Mouse (Mus musculus) hindbrain, embryonic 11.5 days (tissue): ENCODE results near the gene Usp47. TPM values are rescaled to one million over a fixed set of nuclear protein-coding genes. Genes with fewer than 3 reads are reported as not detected.

Experiments
- ATAC-seq: fragments of 200-750 bp; cut with Nextera tagmentation; 2 replicates; pipeline ENCODE4 v1.8.0; 2017; ENCODE audit warnings: mild to moderate bottlenecking, moderate TSS enrichment, moderate library complexity; ENCODE audit not compliant: low FRiP score
- DNase-seq: peaks from one replicate; pipeline ENCODE4 v3.0.0-alpha.2; 2015; ENCODE audit warnings: low spot score
- H3K27ac ChIP-seq: fragments of 300-500 bp; sonication (generic); 2 replicates; pipeline ENCODE4 v1.5.1; 2014; ENCODE audit warnings: mild to moderate bottlenecking, low read depth, low read length
- H3K27me3 ChIP-seq: fragments of 300-500 bp; sonication (generic); 2 replicates; pipeline ENCODE4 v1.6.1; 2014; ENCODE audit warnings: mild to moderate bottlenecking, low read length, moderate library complexity, mixed read lengths; ENCODE audit not compliant: control insufficient read depth, insufficient read depth
- H3K36me3 ChIP-seq: fragments of 300-500 bp; sonication (generic); 2 replicates; pipeline ENCODE4 v1.6.1; 2014; ENCODE audit warnings: mild to moderate bottlenecking, low read length, moderate library complexity, mixed read lengths; ENCODE audit not compliant: control insufficient read depth, insufficient read depth
- H3K4me1 ChIP-seq: fragments of 300-500 bp; sonication (generic); replicated peaks from 2 replicates; pipeline ENCODE4 v1.6.1; 2014; ENCODE audit warnings: low read length, mixed read lengths; ENCODE audit not compliant: control insufficient read depth, insufficient read depth
- H3K4me2 ChIP-seq: fragments of 300-500 bp; sonication (generic); replicated peaks from 2 replicates; pipeline ENCODE4 v1.6.1; 2014; ENCODE audit warnings: mild to moderate bottlenecking, low read depth, low read length
- H3K4me3 ChIP-seq: fragments of 300-500 bp; sonication (generic); 2 replicates; pipeline ENCODE4 v1.5.1; 2014; ENCODE audit warnings: low read depth, low read length
- H3K9ac ChIP-seq: fragments of 300-500 bp; sonication (generic); 2 replicates; pipeline ENCODE4 v1.6.1; 2014; ENCODE audit warnings: low read depth, low read length
- H3K9me3 ChIP-seq: fragments of 300-500 bp; sonication (generic); 2 replicates; pipeline ENCODE4 v1.6.1; 2016; ENCODE audit warnings: low read length; ENCODE audit not compliant: control insufficient read depth
- WGBS: fragments of 180-500 bp; shearing (Covaris S2); extraction: QIAGEN DNeasy Blood & Tissue Kit; methylation state at CpG from one replicate; pipeline ENCODE4 v1.1.7; 2014; 5-methylcytosine and 5-hydroxymethylcytosine counted together
- polyA plus RNA-seq: library from polyadenylated mRNA; unstranded; fragments of >200 nt; fragmentation: Nextera tagmentation; extraction: Ambion mirVana; gene quantifications from 2 replicates; pipeline ENCODE4 v1.2.1, GENCODE M21; 2014

The Usp47 gene
- polyA plus RNA-seq, 1 experiment from 2014 or later, result 94.4 TPM

- Histone ChIP-seq H3K4me1 (no peaks in the 10 kb centered on the region), H3K4me2 (no peak overlapping the region), H3K27me3 (no peaks in the 10 kb centered on the region), H3K9me3 (no peaks in the 10 kb centered on the region), H3K4me3 (no peak overlapping the region), H3K9ac (no peak overlapping the region), H3K36me3 (no peaks in the 10 kb centered on the region), H3K27ac (no peak overlapping the region)
- DNase-seq, result no peak
- ATAC-seq, result no peak
- 68% methylated on average over 11 of the region's 11 CpGs for WGBS
Observed at GRCm38 (mm10) chr7:112120861-112121810, 97.8 kb downstream of the Usp47 start.

DNA sequence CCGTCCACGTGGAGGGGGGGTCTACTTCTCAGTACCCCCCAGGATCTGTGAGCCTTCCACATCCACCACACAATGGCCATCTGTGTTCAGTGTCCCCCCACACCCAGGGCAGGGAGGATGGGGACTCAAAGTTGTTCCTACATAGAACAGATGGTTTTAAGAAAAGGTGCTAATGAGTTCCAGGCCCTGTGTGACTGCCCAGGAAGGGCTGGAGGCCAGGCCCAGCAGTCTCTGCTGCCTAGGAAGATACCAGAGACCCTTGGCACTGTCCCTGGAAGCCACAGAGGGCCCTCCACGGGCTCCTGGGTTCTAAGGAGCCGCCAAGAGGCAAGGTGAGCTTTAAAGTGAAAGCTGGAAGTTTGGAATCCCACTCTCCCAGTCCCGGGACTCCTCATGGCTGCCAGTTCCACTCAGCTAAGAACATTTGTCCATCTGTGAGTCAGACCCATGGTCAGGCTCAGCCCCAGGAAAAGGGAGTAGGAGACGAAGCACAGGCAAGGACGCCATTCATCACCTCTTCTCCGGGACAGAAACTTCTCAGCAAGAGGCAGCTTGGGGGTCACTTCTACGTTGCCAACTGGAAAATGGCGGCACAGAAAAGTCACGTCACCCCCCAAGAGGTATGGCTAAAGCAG is 98.7 kb downstream of the Usp47 start:
- Histone ChIP-seq H3K9me3 (no peaks in the 10 kb centered on the region), H3K27ac (no peak overlapping the region), H3K4me2 (no peak overlapping the region), H3K4me3 (no peak overlapping the region), H3K9ac (no peak overlapping the region), H3K27me3 (no peaks in the 10 kb centered on the region), H3K4me1 (no peaks in the 10 kb centered on the region), H3K36me3 (no peaks in the 10 kb centered on the region)
- 78% methylated on average over 11 of the region's 11 CpGs for WGBS
- DNase-seq, result no peak
- ATAC-seq, result no peak

- WGBS, result 97% methylated on average over 5 of the region's 5 CpGs
- Histone ChIP-seq H3K27ac (no peak overlapping the region), H3K4me2 (no peak overlapping the region), H3K27me3 (no peaks in the 10 kb centered on the region), H3K4me3 (no peak overlapping the region), H3K4me1 (no peaks in the 10 kb centered on the region), H3K9ac (no peak overlapping the region), H3K36me3 (no peaks in the 10 kb centered on the region), H3K9me3 (no peaks in the 10 kb centered on the region)
- ATAC-seq (no peak), DNase-seq (no peak)
Observed at GRCm38 (mm10) chr7:112123612-112124011, 100.3 kb downstream of the Usp47 start.

DNA sequence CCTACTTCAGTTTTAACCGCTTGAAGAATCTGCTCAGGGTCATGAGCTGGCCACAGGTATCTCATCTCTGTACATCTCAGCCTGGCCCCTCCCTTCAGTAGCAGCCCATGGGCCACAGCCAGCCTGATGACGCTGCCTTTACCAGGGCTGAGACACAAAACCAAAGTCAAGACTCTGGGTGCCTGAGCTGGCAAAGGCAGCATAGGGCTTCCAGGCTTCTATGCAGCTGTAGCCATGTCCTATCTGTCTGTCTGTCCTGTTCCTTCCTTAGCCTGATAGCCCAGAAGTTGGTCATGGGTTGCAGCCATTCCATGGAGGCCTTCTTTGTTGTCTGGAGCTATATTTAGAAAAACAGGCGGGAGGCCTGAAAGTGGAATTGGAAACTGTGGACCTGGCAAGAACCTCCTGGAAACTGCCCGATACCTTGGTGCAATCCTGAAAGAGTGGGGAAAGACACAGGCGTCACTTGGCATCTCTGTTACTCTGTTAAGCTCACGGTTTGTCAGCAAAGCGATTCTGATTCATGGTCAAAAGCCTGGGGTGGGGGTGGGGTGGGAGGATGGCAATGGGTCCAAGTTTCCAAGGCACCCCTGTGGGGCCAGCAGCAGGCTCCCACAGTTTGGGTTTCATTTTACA is 102.4 kb downstream of the Usp47 start:
- Histone ChIP-seq H3K9me3 (no peaks in the 10 kb centered on the region), H3K9ac (no peak overlapping the region), H3K36me3 (no peaks in the 10 kb centered on the region), H3K27ac (no peak overlapping the region), H3K4me2 (no peak overlapping the region), H3K27me3 (no peaks in the 10 kb centered on the region), H3K4me3 (no peak overlapping the region), H3K4me1 (no peaks in the 10 kb centered on the region)
- 89% methylated on average over 7 of the region's 7 CpGs for WGBS
- DNase-seq, result no peak
- ATAC-seq, result no peak

DNA sequence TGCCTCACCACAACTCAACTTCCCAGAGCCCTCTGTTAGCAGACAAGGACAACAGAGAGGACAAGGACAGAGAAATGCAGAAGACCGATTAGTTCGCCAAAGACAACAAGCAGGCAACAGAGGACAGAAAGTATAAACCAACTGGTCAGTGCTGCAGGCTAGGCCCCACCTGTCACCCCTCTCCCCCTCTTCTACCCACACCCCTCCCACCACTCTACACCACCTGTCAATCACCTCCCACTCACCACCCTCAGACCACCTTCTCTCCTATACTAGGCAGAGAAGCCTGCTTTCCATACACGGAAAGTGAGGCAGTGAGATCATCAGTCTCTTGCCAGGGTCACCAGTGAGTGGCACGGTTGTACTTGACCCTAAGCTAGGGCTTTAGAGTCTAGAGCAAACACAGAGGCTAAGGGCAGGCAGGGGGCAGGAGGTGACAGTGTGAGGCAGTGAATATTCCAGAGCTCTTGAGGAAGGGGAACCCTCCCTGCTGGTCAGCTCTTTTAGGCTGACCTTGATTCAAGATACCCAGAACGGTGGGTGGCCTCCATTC is 103.9 kb downstream of the Usp47 start:
- Histone ChIP-seq H3K36me3 (no peaks in the 10 kb centered on the region), H3K9ac (no peak overlapping the region), H3K4me2 (no peak overlapping the region), H3K27ac (no peak overlapping the region), H3K4me1 (no peaks in the 10 kb centered on the region), H3K9me3 (no peaks in the 10 kb centered on the region), H3K27me3 (no peaks in the 10 kb centered on the region), H3K4me3 (no peak overlapping the region)
- DNase-seq, result no peak
- WGBS, result 77% methylated on average over 5 of the region's 5 CpGs
- ATAC-seq, result no peak

DNA sequence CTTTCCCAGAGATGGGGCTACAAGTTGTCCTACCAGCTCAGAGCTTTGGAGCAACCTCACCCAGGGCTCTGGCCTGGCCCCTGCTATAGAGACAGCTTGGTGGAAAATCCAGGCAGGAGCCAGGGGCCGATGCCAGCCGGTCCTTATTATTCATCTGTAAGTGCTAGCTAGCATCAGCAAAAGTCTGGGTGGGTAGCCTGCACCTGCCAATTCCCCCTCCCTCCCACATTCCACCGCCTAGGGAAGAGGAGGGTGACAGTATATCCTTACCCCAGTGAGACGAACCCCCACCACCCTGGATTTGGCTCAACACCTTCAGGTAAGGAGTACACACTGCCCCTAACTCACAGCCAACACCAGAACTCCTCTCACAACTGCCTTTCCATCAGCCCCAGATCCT is 104.7 kb downstream of the Usp47 start:
- ATAC-seq, result no peak
- 93% methylated on average over 4 of the region's 4 CpGs for WGBS

DNA sequence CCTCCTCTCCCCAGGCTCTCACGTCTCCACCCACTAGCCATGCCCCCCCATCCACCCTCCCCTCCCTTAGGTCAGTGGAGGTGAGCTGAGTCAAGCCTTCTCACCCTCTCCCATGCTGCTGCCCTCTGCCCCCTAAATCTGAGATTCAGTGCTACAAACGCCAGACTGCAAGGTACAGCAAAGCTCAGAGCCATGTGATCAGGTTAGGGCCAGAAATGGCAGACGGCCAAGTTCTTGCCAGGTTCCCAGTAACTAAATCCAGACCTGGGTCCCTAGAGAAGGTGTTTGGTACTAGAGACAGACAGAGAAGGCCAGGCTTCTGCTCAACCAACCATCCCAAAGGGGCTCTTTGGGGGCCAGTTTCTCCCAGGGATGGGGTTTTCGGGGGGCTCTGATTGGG is 105.5 kb downstream of the Usp47 start:
- Histone ChIP-seq H3K27ac (no peak overlapping the region), H3K4me2 (no peak overlapping the region), H3K27me3 (no peaks in the 10 kb centered on the region), H3K4me1 (no peaks in the 10 kb centered on the region), H3K36me3 (no peaks in the 10 kb centered on the region), H3K9ac (no peak overlapping the region), H3K9me3 (no peaks in the 10 kb centered on the region), H3K4me3 (no peak overlapping the region)
- DNase-seq (no peak), ATAC-seq (no peak)
- WGBS, result 76% methylated on average over 4 of the region's 4 CpGs

More for the DNA sequence above, 104.7 kb downstream of the Usp47 start:
- H3K9ac ChIP-seq, result no peak overlapping the region
- DNase-seq, result no peak
- H3K27ac ChIP-seq, result no peak overlapping the region
- H3K36me3 ChIP-seq, result no peaks in the 10 kb centered on the region
- H3K9me3 ChIP-seq, result no peaks in the 10 kb centered on the region
- no peaks in the 10 kb centered on the region for H3K27me3 ChIP-seq
- H3K4me2 ChIP-seq, result no peak overlapping the region
- H3K4me1 ChIP-seq, result no peaks in the 10 kb centered on the region
- H3K4me3 ChIP-seq, result no peak overlapping the region

GRCm38 (mm10) chr7:112129851-112130250 is 106.5 kb downstream of the Usp47 start:
- Histone ChIP-seq H3K4me1 (no peaks in the 10 kb centered on the region), H3K36me3 (no peaks in the 10 kb centered on the region), H3K9me3 (no peaks in the 10 kb centered on the region), H3K4me2 (no peak overlapping the region), H3K27me3 (no peaks in the 10 kb centered on the region), H3K9ac (no peak overlapping the region), H3K4me3 (no peak overlapping the region), H3K27ac (no peak overlapping the region)
- ATAC-seq (no peak), DNase-seq (no peak)
- 74% methylated on average over 6 of the region's 6 CpGs for WGBS
